Mouse (Mus musculus): Measurements from ENCODE around the gene Hist1h3d. TPM values are rescaled to one million over a fixed set of nuclear protein-coding genes. Genes with fewer than 3 reads are reported as not detected.

Hist1h3d gene
- not detected for polyA plus RNA-seq (2017; shearing (Covaris generic))

GRCm38 (mm10) chr13:23575271-23575851 is at the start of gene Hist1h3d:
Hist1h3d (plus strand) TSS chr13:23575763.

GRCm38 (mm10) chr13:23530901-23531875 is 44.4 kb upstream of the Hist1h3d start, which contains the start of gene Hist1h4h:
Hist1h4h (plus strand) TSS chr13:23531050.

DNA sequence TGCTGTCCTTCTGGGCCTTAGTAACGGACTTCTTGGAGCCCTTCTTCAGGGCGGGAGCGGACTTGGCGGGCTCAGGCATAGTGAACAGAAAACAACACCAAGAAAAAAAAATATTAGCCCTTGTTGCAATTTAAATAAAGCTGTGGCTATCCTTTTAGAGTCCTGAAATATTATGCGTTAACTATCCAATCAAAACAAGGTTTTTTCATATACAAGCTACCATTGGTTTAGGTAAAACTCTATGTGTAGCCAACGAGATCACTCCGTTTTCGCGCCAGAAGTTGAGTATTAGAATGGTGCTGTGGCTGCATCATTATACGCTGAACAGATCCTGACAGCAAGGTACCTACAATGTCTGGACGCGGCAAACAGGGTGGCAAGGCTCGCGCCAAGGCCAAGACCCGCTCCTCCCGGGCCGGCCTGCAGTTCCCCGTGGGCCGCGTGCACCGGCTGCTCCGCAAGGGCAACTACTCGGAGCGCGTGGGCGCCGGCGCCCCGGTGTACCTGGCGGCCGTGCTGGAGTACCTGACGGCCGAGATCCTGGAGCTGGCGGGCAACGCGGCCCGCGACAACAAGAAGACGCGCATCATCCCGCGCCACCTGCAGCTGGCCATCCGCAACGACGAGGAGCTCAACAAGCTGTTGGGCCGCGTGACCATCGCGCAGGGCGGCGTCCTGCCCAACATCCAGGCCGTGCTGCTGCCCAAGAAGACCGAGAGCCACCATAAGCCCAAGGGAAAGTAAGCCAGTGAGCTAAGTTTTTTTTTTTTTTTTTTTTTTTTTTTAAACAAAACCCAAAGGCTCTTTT is 41.8 kb upstream of the Hist1h3d start, which contains the start of gene Hist1h2af:
TSS of gene Hist1h2af (plus strand) at position 347 of the 808 bp plus-strand sequence.

GRCm38 (mm10) chr13:23535137-23536075 is 40.2 kb upstream of the Hist1h3d start, which contains the start of gene Hist1h3g:
Hist1h3g (plus strand) TSS chr13:23535422.

GRCm38 (mm10) chr13:23542999-23543607 is 32.5 kb upstream of the Hist1h3d start, which contains the start of gene Hist1h2bh:
Hist1h2bh (minus strand) TSS chr13:23543392.

GRCm38 (mm10) chr13:23543965-23544786 is 31.4 kb upstream of the Hist1h3d start, which contains the start of gene Hist1h3f:
Hist1h3f (plus strand) TSS chr13:23544052.

DNA sequence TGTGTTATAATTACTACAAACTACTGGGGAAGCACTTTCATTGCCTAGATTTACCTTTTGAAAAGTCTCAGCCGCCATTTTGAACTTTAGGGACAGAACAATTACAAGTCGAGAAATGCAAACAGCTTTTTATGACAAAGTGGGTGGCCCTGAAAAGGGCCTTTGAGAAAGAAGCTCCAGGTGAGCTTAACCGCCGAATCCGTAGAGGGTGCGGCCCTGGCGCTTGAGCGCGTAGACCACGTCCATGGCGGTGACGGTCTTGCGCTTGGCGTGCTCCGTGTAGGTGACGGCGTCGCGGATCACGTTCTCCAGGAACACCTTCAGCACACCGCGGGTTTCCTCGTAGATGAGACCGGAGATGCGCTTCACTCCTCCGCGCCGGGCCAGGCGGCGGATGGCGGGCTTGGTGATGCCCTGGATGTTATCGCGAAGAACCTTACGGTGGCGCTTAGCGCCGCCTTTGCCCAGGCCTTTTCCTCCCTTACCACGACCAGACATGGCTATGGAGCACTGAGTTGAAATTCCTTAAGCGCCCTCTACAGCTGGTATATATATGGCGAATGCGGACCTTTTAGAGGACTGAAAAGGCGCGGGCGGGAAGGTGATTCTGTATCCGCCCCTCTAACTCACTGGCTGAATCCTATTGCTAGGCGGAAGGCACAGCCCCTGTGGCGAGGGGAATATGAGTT is 24.3 kb upstream of the Hist1h3d start, which contains the start of gene Hist1h4f:
TSS of gene Hist1h4f (minus strand) at position 503 of the 689 bp plus-strand sequence.

DNA sequence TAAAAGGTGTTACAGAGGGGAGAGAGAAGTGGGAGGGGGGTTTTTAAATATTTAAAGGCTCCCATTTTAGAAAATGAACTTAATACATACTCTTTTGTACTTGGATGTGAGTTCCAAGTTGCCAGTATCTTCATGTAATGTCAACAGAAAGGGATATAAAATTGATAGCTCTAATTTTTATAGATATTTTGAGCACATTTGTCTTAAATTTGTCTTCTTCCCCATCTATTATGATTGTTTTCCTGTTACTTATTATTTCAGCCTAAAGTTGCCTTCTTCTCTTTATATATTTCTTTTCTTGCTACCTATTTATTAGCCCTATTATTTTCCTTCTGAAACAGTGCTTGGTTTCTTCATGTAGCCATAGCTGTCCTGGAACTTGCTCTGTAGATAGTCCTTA is 22.6 kb upstream of the Hist1h3d start, which contains the start of gene Hist1h1d:
TSS of gene Hist1h1d (plus strand) at position 301 of the 400 bp plus-strand sequence.

DNA sequence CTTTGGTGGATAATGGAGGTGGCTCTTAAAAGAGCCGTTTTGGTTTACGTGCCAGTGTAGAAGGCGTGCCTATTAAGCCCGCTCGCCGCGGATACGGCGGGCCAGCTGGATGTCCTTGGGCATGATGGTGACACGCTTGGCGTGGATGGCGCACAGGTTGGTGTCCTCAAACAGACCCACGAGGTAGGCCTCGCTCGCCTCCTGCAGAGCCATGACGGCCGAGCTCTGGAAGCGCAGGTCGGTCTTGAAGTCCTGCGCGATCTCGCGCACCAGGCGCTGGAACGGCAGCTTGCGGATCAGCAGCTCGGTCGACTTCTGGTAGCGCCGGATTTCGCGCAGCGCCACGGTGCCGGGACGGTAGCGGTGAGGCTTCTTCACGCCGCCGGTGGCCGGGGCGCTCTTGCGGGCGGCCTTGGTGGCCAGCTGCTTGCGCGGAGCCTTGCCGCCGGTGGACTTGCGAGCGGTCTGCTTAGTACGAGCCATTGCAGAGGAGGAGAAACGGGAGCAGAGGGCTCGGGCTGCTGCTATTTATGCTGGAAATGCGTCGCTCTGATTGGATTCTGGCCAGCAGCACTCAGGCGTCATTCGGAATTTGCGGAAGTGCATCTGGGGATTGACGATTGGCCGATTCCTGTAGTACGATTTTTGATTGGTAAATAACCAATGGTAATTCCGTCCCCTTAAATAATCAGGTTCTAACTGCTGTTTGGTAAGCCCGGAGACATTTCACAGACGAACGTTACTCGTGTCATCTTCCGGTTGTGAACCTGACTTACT is 13.5 kb upstream of the Hist1h3d start, which contains the start of gene Hist1h3e:
TSS of gene Hist1h3e (minus strand) at position 487 of the 777 bp plus-strand sequence.

DNA sequence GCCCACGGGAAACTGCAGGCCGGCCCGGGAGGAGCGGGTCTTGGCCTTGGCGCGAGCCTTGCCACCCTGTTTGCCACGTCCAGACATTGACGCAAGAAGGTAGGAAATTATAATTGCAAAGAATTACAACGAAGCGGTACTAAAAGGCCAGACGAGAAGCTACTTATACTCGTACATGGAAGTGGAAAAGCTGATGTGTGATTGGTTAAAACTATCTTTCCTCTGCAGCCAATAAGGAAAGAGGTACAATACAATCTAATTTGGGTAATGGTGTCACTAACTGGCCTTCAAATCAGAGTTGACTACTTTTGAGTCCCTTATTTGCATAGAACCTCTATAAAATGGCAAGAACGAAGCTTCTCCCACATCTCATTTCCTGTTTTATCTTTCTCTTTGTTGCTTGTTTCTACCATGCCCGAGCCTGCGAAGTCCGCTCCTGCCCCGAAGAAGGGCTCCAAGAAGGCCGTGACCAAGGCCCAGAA is 4.5 kb upstream of the Hist1h3d start, which contains the start of the genes Hist1h2ae and Hist1h2bg:
TSS of gene Hist1h2ae (minus strand) at position 199 of the 482 bp plus-strand sequence.
TSS of gene Hist1h2bg (plus strand) at position 375 of the 482 bp plus-strand sequence.

GRCm38 (mm10) chr13:23573898-23574524 is 1.6 kb upstream of the Hist1h3d start, which contains the start of the genes Hist1h2bf and Hist1h2ad:
Hist1h2bf (minus strand) TSS chr13:23574196.
Hist1h2ad (plus strand) TSS chr13:23574381.

GRCm38 (mm10) chr13:23581408-23582218 is 6.0 kb downstream of the Hist1h3d start, which contains the start of gene Hist1h4d:
Hist1h4d (plus strand) TSS chr13:23581598.

DNA sequence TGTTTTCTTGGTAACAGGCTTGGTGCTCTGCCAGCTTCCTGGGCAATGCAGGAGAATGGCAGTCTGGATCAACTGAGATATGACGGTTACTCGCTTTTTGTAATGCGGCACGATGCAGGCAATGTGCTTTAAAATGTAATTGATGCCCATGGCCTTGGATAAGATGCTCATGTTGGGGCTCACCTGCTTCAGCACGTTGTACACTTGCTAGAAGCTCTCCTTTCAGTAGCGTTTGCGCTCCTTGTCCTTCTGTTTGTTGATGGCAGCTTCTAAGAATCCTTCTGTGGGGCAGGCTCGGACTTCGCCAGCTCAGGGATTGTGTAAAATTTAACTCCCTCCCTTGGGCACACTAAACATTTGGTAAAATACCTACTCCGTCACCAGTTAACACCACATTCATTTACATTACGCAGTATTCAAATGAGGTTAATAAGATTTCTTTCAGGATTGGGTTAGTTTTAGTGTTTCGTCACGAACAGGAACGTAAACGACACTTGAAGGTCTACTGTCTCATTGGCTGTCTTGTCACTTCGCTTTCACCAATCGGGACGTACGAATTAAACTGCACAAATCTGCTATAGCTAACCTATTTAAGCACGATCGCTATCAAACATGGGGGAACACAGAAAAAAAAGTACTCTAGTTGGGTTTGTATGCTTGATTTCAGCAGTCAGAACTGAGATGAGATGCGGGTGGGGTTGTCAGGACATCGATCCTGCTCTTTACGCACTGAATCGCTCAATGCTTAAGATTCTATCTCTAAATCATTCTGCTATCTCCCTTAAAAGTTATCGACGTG is 45.4 kb downstream of the Hist1h3d start, which contains the start of gene Hist1h2be:
TSS of gene Hist1h2be (minus strand) at position 392 of the 799 bp plus-strand sequence.

GRCm38 (mm10) chr13:23622175-23622671 is 46.7 kb downstream of the Hist1h3d start, which contains the start of gene Hist1h1e:
Hist1h1e (minus strand) TSS chr13:23622558.

